ENCODE assay signal across 19 mouse cellular contexts in the genomic region with DNA sequence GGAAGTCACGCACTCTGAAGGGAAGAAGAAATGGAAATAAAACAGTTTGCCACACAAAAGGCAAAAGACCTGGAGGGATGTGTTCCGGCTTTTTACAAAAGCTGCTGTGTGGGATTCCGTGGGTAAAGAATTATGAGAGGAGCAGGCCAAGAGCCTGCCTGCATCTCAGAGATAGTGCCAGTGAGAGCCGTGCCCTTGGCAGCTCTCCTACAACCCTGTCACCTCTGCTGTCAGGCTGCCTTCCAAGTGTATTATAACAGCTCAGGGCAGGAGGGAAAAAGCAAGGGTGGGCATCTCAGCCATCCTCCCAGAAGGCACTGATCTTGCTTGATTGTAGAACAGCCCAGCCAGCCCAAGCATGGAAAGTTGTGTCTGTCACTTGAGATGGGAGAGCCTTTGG.
DNase-seq lines count a peak whose midpoint lies in the region; ATAC-seq and TF ChIP-seq lines count a peak whose summit lies in the region.
"Had no signal": no experiment of that assay in that cellular context is flagged by ENCODE, and none has a peak within 500 bp of the region (broad histone marks: within the 10 kb centered on the region; RNA-seq: fewer than 3 reads in every experiment).

No protein-coding gene starts in this region.

- no peak overlapping the region for H3K27ac ChIP-seq in heart, postnatal 0 days (ENCODE audit: low read depth)
- no peak overlapping the region for H3K27ac ChIP-seq in heart, embryonic 10.5 days
- H3K27ac ChIP-seq: hindbrain, embryonic 14.5 days; limb, embryonic 13.5 days; neural tube, embryonic 13.5 days had no signal

- peak; percentile 72 to 82 for DNase-seq in cerebellum, postnatal 10 days
- no peak for DNase-seq in cerebellum, adult 9-10 months
- peak; percentile 25 for DNase-seq in heart, postnatal 0 days (ENCODE audit: low spot score)
- no peak for DNase-seq in heart, embryonic 10.5 days (ENCODE audit: low spot score)
- peak; percentile 10 for DNase-seq in spleen, adult 12 weeks (ENCODE audit: low spot score)
- no peak for DNase-seq in spleen, postnatal 14 days (ENCODE audit: low spot score in 2 of 2)
- no peak for DNase-seq in lung, adult 2 months
- DNase-seq: cerebellum, adult 18-20 months; embryo, embryonic 11 days; kidney, adult 9 months; kidney, postnatal 4 days; liver, postnatal 0 days; lung, postnatal 4 days; thymus, adult 2 months had no signal

- WGBS in heart, postnatal 0 days = 44% methylated on average over 4 of the region's 4 CpGs
- 78% methylated on average over 4 of the region's 4 CpGs for WGBS in heart, embryonic 10.5 days
- 65% methylated on average over 4 of the region's 4 CpGs for WGBS in lung, adult 2 months

- H3K27me3 ChIP-seq in heart, postnatal 0 days (ENCODE audit: control insufficient read depth, insufficient read depth, low read length) = no peaks in the 10 kb centered on the region
- peaks cover 24% of the 10 kb centered on the region; the same call in 1 of the 2 replicates for H3K27me3 ChIP-seq in heart, embryonic 10.5 days (ENCODE audit: insufficient read depth, poor library complexity, severe bottlenecking)
- H3K27me3 ChIP-seq: Patski had no signal

- H3K4me2 ChIP-seq in heart, postnatal 0 days (ENCODE audit: low read depth, low read length) = no peak overlapping the region
- H3K4me2 ChIP-seq: hindbrain, embryonic 14.5 days; limb, embryonic 13.5 days; neural tube, embryonic 13.5 days had no signal

- no peak for TF ChIP-seq POLR2A in lung, adult 2 months (IDR thresholded peaks at IDR 0.05; ENCODE audit: borderline replicate concordance, extremely low read depth, low read depth, low read length)

- ATAC-seq in heart, postnatal 0 days (ENCODE audit: insufficient read depth, low read depth) = peak; percentile 31; the same call in 1 of the 2 replicates
- peak; percentile 87 for ATAC-seq in megakaryocyte progenitor cell, adult 5-6 weeks (replicated peaks; ENCODE audit: poor library complexity)
- ATAC-seq: liver, postnatal 0 days; Patski had no signal

- H3K4me1 ChIP-seq in heart, postnatal 0 days (ENCODE audit: control insufficient read depth, insufficient read depth) = peaks cover 18% of the 10 kb centered on the region; the same call in 1 of the 2 replicates
- peaks cover 19% of the 10 kb centered on the region for H3K4me1 ChIP-seq in heart, embryonic 10.5 days
- no peaks in the 10 kb centered on the region for H3K4me1 ChIP-seq in lung, adult 2 months (ENCODE audit: control insufficient read depth, insufficient read depth, low read length)

- no peaks in the 10 kb centered on the region for H3K9me3 ChIP-seq in heart, postnatal 0 days (replicated peaks; ENCODE audit: control insufficient read depth, low read length)
- H3K9me3 ChIP-seq in heart, embryonic 10.5 days = no peaks in the 10 kb centered on the region
- H3K9me3 ChIP-seq: limb, embryonic 13.5 days; neural tube, embryonic 13.5 days had no signal

- H3K36me3 ChIP-seq in heart, postnatal 0 days (replicated peaks; ENCODE audit: control insufficient read depth, insufficient read depth, low read length) = no peaks in the 10 kb centered on the region
- H3K36me3 ChIP-seq in heart, embryonic 10.5 days = no peaks in the 10 kb centered on the region
- H3K36me3 ChIP-seq: limb, embryonic 13.5 days; neural tube, embryonic 13.5 days had no signal

- TF ChIP-seq EP300 in heart, postnatal 0 days (IDR thresholded peaks at IDR 0.05; ENCODE audit: low read depth) = no peak

- H3K9ac ChIP-seq in heart, postnatal 0 days (replicated peaks; ENCODE audit: low read depth, low read length) = no peak overlapping the region
- H3K9ac ChIP-seq: hindbrain, embryonic 14.5 days; limb, embryonic 13.5 days; liver, postnatal 0 days; neural tube, embryonic 13.5 days had no signal

- no peak for TF ChIP-seq CTCF in heart, postnatal 0 days (IDR thresholded peaks at IDR 0.05; ENCODE audit: low read depth)
- no peak for TF ChIP-seq CTCF in lung, adult 2 months (IDR thresholded peaks at IDR 0.05; ENCODE audit: insufficient read depth, low read length)

- no peak overlapping the region for H3K4me3 ChIP-seq in heart, postnatal 0 days (ENCODE audit: low read depth, low read length)
- no peak overlapping the region for H3K4me3 ChIP-seq in heart, embryonic 10.5 days
- no peak overlapping the region for H3K4me3 ChIP-seq in lung, adult 2 months (replicated peaks; ENCODE audit: extremely low read depth, low read depth, low read length)
- H3K4me3 ChIP-seq: limb, embryonic 13.5 days; neural tube, embryonic 13.5 days had no signal

Comparison
In these comparisons a context has a peak if more than half of its experiments do, and no peak if none do; other contexts are left out.
1. DNase-seq: peak in cerebellum, postnatal 10 days (2 of 2), heart, postnatal 0 days (single experiment) and spleen, adult 12 weeks (single experiment); none in cerebellum, adult 9-10 months (single experiment), heart, embryonic 10.5 days (single experiment), spleen, postnatal 14 days (0 of 2) and lung, adult 2 months (single experiment).